Mouse (Mus musculus): ENCODE data around the gene Sema5b.

Sema5b gene

GRCm38 (mm10) chr16:35704796-35705195, 163.9 kb downstream of the Sema5b start:
- DNase-seq (ENCODE audit: low spot score) = no peak

GRCm38 (mm10) chr16:35707004-35707403, 166.1 kb downstream of the Sema5b start:
- DNase-seq (ENCODE audit: low spot score) = no peak

- DNase-seq (ENCODE audit: low spot score) = no peak
These were observed 170.1 kb downstream of the Sema5b start for GRCm38 (mm10) chr16:35711004-35711403.

- no peak for DNase-seq (ENCODE audit: low spot score)
These were observed 172.7 kb downstream of the Sema5b start for GRCm38 (mm10) chr16:35713606-35714005.
